Mouse (Mus musculus) kidney, adult 10 weeks (tissue): Measurements from ENCODE around the gene Tgtp1. TPM values are rescaled to one million over a fixed set of nuclear protein-coding genes. Genes with fewer than 3 reads are reported as not detected.

Source experiments
- polyA plus RNA-seq: library from polyadenylated mRNA; stranded (reverse); fragments of 350-450 nt; fragmentation: Illumina TruSeq; extraction: RNeasy Lipid Tissue Mini Kit (QIAGEN cat#74804); gene quantifications from one replicate; pipeline ENCODE4 v1.2.3, GENCODE M21; 2014; ENCODE audit warnings: low read depth, low replicate concordance

Gene Tgtp1
- polyA plus RNA-seq, result 20.9 TPM

DNA sequence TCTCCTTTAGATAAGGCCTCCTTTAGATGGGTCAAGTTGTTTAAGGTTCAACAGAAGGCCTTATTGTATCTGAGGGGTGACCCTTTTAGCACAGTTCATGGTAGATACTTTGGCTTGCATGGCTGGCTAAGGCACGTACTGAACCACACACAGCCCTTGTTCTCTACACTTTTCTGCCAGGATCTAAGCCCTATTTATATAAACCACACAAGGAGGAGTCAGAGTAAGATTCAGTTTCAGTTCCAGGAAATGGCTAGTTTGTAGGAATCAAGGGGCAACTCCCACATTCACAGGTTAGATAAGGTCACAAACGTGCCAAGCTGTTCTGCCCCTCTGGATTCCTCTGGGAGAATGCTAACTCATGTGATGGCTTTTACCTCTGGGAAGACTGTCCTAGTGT lies at the start of gene Tgtp1:
Gene Tgtp1, minus strand, starts transcription at position 155 of the 400 bp plus-strand sequence.

GRCm38 (mm10) chr11:48991740-48992520 lies 2.0 kb downstream of the Tgtp1 start, which contains the start of gene Gm12185:
Gm12185 (minus strand) TSS chr11:48992226.

GRCm38 (mm10) chr11:48979251-48979650 lies 14.7 kb downstream of the Tgtp1 start, which contains the start of gene 9930111J21Rik1:
9930111J21Rik1 (minus strand) TSS chr11:48979398.

GRCm38 (mm10) chr11:48978240-48978939 lies 15.6 kb downstream of the Tgtp1 start, which contains the start of gene Olfr56:
Olfr56 (plus strand) TSS chr11:48978889.

DNA sequence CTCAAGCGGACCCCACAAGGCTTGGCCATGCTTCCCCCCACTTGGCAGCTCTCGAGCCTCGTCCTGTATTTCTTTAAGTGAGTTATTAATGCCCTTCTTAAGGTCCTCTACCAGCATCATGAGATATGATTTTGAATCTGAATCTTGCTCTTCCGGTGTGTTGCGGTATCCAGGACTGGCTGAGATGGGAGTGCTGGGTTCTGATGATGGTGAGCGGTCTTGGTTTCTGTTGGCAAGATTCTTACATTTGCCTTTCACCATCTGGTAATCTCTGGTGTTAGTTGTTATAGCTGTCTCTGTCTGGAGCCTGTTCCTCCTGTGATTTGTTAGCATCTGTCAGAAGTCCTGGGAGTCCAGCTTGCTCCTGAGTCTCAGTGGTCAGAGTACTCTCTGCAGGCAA lies 47.9 kb downstream of the Tgtp1 start, which contains the start of gene Psme2b:
Gene Psme2b, minus strand, starts transcription at position 101 of the 400 bp plus-strand sequence.

Other genes starting within 250 kb of the Tgtp1 start
- 60.1 TPM for gene Rack1, start 193.8 kb downstream of the Tgtp1 start, polyA plus RNA-seq
- gene Trim41, start 176.8 kb downstream of the Tgtp1 start, polyA plus RNA-seq, result 8.6 TPM
- gene Trim7, start 168.0 kb downstream of the Tgtp1 start, polyA plus RNA-seq, result 26.4 TPM
- 1.8 TPM for gene Gm12184, start 167.5 kb downstream of the Tgtp1 start, polyA plus RNA-seq
- 81.7 TPM for gene Irgm1, start 122.5 kb downstream of the Tgtp1 start, polyA plus RNA-seq
- gene Gm5431, start 92.0 kb downstream of the Tgtp1 start, polyA plus RNA-seq, result 0.97 TPM
- gene Psme2b, start 48.0 kb downstream of the Tgtp1 start, polyA plus RNA-seq, result 2.3 TPM
- gene Olfr56, start 15.3 kb downstream of the Tgtp1 start, polyA plus RNA-seq, result 0.49 TPM
- 2.4 TPM for gene 9930111J21Rik1, start 14.8 kb downstream of the Tgtp1 start, polyA plus RNA-seq
- 0.49 TPM for gene Gm12185, start 1.9 kb downstream of the Tgtp1 start, polyA plus RNA-seq
- gene 9930111J21Rik2, start 57.1 kb upstream of the Tgtp1 start, polyA plus RNA-seq, result 12.1 TPM
- 15.1 TPM for gene Tgtp2, start 70.0 kb upstream of the Tgtp1 start, polyA plus RNA-seq
- 7.9 TPM for gene Ifi47, start 82.4 kb upstream of the Tgtp1 start, polyA plus RNA-seq
- 2.2 TPM for gene Olfr1396, start 120.7 kb upstream of the Tgtp1 start, polyA plus RNA-seq
- not detected for gene Olfr1395, start 148.1 kb upstream of the Tgtp1 start, polyA plus RNA-seq
- not detected for gene Olfr1394, start 160.2 kb upstream of the Tgtp1 start, polyA plus RNA-seq
- gene Btnl9, start 193.0 kb upstream of the Tgtp1 start, polyA plus RNA-seq, result 20.0 TPM
- 91.5 TPM for gene Zfp62, start 209.1 kb upstream of the Tgtp1 start, polyA plus RNA-seq